Mouse (Mus musculus) heart, postnatal 0 days (tissue): Measurements from ENCODE around the gene Ncam1. TPM values are rescaled to one million over a fixed set of nuclear protein-coding genes. Genes with fewer than 3 reads are reported as not detected.

Source experiments
- ATAC-seq: fragments of 200-750 bp; cut with Nextera tagmentation; 2 replicates; pipeline ENCODE4 v1.8.0; 2017; ENCODE audit warnings: low read depth, moderate number of reproducible peaks, moderate library complexity; ENCODE audit not compliant: insufficient read depth
- DNase-seq: peaks from one replicate; pipeline ENCODE4 v3.0.0-alpha.2; 2016; ENCODE audit warnings: low spot score
- H3K27ac ChIP-seq: fragments of 300-500 bp; sonication (generic); 2 replicates; pipeline ENCODE4 v1.5.1; 2014; ENCODE audit warnings: low read depth, mild to moderate bottlenecking
- H3K27me3 ChIP-seq: fragments of 300-500 bp; sonication (generic); 2 replicates; pipeline ENCODE4 v1.6.1; 2014; ENCODE audit warnings: low read length, mixed read lengths; ENCODE audit not compliant: control insufficient read depth, insufficient read depth
- H3K36me3 ChIP-seq: fragments of 300-500 bp; sonication (generic); replicated peaks from 2 replicates; pipeline ENCODE4 v1.6.1; 2014; ENCODE audit warnings: low read length, mixed read lengths; ENCODE audit not compliant: control insufficient read depth, insufficient read depth
- H3K4me1 ChIP-seq: fragments of 300-500 bp; sonication (generic); 2 replicates; pipeline ENCODE4 v1.6.1; 2014; ENCODE audit warnings: antibody characterized with exemption; ENCODE audit not compliant: control insufficient read depth, insufficient read depth
- H3K4me2 ChIP-seq: fragments of 300-500 bp; sonication (generic); 2 replicates; pipeline ENCODE4 v1.6.1; 2014; ENCODE audit warnings: low read depth, mild to moderate bottlenecking, low read length, moderate library complexity
- H3K4me3 ChIP-seq: fragments of 300-500 bp; sonication (generic); 2 replicates; pipeline ENCODE4 v1.5.1; 2014; ENCODE audit warnings: low read depth, low read length
- H3K9ac ChIP-seq: fragments of 300-500 bp; sonication (generic); replicated peaks from 2 replicates; pipeline ENCODE4 v1.6.1; 2014; ENCODE audit warnings: low read depth, low read length, mixed read lengths
- H3K9me3 ChIP-seq: fragments of 300-500 bp; sonication (generic); replicated peaks from 2 replicates; pipeline ENCODE4 v1.6.1; 2016; ENCODE audit warnings: low read length; ENCODE audit not compliant: control insufficient read depth
- CTCF ChIP-seq: IDR thresholded peaks from 2 replicates; pipeline ENCODE4 v1.5.1; 2016; ENCODE audit warnings: antibody characterized with exemption, control low read depth, low read depth
- EP300 ChIP-seq: IDR thresholded peaks from 2 replicates; pipeline ENCODE4 v1.6.1; 2016; ENCODE audit warnings: antibody characterized with exemption, low read depth
- WGBS: fragments of 180-500 bp; shearing (Covaris S2); extraction: QIAGEN DNeasy Blood & Tissue Kit; methylation state at CpG from one replicate; pipeline ENCODE4 v1.1.7; 2014; 5-methylcytosine and 5-hydroxymethylcytosine counted together
- polyA plus RNA-seq: library from polyadenylated mRNA; unstranded; fragments of >200 nt; fragmentation: Nextera tagmentation; extraction: Ambion mirVana; gene quantifications from 2 replicates; pipeline ENCODE4 v1.2.1, GENCODE M21; 2015
- total RNA-seq: library from RNA; depleted of rRNA; stranded (reverse); fragments of >200 nt; gene quantifications from 2 replicates; pipeline ENCODE4 v1.2.3, GENCODE M21; 2014; ENCODE audit warnings: low replicate concordance

Ncam1 gene
- total and polyA plus RNA-seq, 2 experiments from 2014 or later, result 91.4 to 154 TPM

- Histone ChIP-seq H3K9ac (peak overlapping the region; percentile 31; the same call in 1 of the 2 replicates), H3K4me3 (peak overlapping the region; percentile 60), H3K9me3 (no peaks in the 10 kb centered on the region), H3K4me2 (peak overlapping the region; percentile 84), H3K36me3 (no peaks in the 10 kb centered on the region), H3K4me1 (no peaks in the 10 kb centered on the region), H3K27ac (peak overlapping the region; percentile 39; the same call in 1 of the 2 replicates), H3K27me3 (0 out of 2 replicates have a peak, but pooled peaks cover 5% of the 10 kb centered on the region)
- ATAC-seq, result peak; percentile 55
- DNase-seq, result peak; percentile 21
- TF ChIP-seq EP300 (no peak), CTCF (peak; percentile 67)
- WGBS, result 5% methylated on average over 21 of the region's 21 CpGs
Measured at GRCm38 (mm10) chr9:49485250-49485891, 313.4 kb downstream of the Ncam1 start.

DNA sequence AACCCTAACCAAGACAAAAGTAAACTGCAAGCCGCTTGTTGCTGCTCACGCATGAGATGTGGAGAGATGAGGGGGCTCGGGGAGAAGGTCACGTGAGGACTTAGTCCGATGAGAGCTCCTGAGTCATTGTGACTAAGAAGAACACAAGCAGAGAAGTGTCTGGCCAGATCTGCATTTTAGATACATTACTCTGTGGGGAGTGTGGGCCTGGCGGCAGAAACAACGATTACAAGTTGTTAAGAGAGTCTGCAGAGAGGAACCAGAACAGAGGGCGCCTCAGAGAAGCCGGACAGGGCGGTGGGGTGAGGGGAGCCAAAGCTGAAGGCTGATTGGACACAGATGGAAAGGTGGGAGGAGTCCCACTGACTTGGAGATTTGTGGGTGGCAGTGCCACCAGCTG lies 315.4 kb downstream of the Ncam1 start:
- Histone ChIP-seq H3K4me2 (no peak overlapping the region), H3K9me3 (no peaks in the 10 kb centered on the region), H3K36me3 (no peaks in the 10 kb centered on the region), H3K27me3 (no peaks in the 10 kb centered on the region), H3K4me1 (no peaks in the 10 kb centered on the region), H3K4me3 (no peak overlapping the region), H3K27ac (no peak overlapping the region), H3K9ac (no peak overlapping the region)
- DNase-seq (no peak), ATAC-seq (no peak)
- WGBS, result 40% methylated on average over 10 of the region's 10 CpGs
- TF ChIP-seq EP300 (no peak), CTCF (no peak)

- Histone ChIP-seq H3K4me2 (no peak overlapping the region), H3K9me3 (0 out of 2 replicates have a peak, but pooled peaks cover under 1% of the 10 kb centered on the region), H3K4me3 (no peak overlapping the region), H3K27ac (no peak overlapping the region), H3K9ac (no peak overlapping the region), H3K4me1 (no peaks in the 10 kb centered on the region), H3K36me3 (no peaks in the 10 kb centered on the region), H3K27me3 (no peaks in the 10 kb centered on the region)
- WGBS, result 50% methylated on average over 11 of the region's 11 CpGs
- TF ChIP-seq CTCF (no peak), EP300 (no peak)
- ATAC-seq, result no peak
- no peak for DNase-seq
Measured at GRCm38 (mm10) chr9:49472126-49472525, 326.6 kb downstream of the Ncam1 start.

DNA sequence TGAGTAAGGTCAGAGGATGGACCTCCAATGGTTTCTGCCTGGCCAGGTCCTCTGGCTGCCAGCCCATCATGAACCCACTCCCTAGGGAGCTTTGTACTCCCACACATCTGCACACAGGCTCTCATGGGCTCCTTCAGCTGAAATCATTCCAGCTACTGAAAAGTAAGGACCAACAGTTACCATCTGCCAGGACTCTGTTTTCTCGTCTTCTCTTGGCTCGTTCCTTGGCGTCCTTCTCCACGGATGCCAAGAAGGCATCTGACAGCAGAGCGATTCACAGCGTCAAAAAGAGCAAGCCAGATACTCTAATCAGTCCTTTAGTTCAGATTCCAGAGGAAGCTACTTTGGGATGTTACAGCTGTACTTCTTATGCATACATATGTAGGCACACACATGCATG lies 327.8 kb downstream of the Ncam1 start:
- ATAC-seq (no peak), DNase-seq (no peak)
- WGBS, result 70% methylated on average over 6 of the region's 6 CpGs
- TF ChIP-seq CTCF, result no peak
- TF ChIP-seq EP300, result no peak
- no peak overlapping the region for H3K4me2 ChIP-seq
- no peaks in the 10 kb centered on the region for H3K36me3 ChIP-seq
- no peak overlapping the region for H3K4me3 ChIP-seq
- no peak overlapping the region for H3K27ac ChIP-seq
- no peaks in the 10 kb centered on the region for H3K4me1 ChIP-seq
- no peaks in the 10 kb centered on the region for H3K9me3 ChIP-seq
- no peaks in the 10 kb centered on the region for H3K27me3 ChIP-seq
- H3K9ac ChIP-seq, result no peak overlapping the region

GRCm38 (mm10) chr9:49470006-49470405 lies 328.7 kb downstream of the Ncam1 start:
- H3K27ac ChIP-seq, result no peak overlapping the region
- H3K4me2 ChIP-seq, result no peak overlapping the region
- no peaks in the 10 kb centered on the region for H3K36me3 ChIP-seq
- ATAC-seq, result no peak
- WGBS, result 90% methylated on average over 19 of the region's 19 CpGs
- no peaks in the 10 kb centered on the region for H3K4me1 ChIP-seq
- H3K9ac ChIP-seq, result no peak overlapping the region
- no peak for DNase-seq
- no peaks in the 10 kb centered on the region for H3K27me3 ChIP-seq
- TF ChIP-seq CTCF (no peak), EP300 (no peak)
- H3K9me3 ChIP-seq, result no peaks in the 10 kb centered on the region
- H3K4me3 ChIP-seq, result no peak overlapping the region

DNA sequence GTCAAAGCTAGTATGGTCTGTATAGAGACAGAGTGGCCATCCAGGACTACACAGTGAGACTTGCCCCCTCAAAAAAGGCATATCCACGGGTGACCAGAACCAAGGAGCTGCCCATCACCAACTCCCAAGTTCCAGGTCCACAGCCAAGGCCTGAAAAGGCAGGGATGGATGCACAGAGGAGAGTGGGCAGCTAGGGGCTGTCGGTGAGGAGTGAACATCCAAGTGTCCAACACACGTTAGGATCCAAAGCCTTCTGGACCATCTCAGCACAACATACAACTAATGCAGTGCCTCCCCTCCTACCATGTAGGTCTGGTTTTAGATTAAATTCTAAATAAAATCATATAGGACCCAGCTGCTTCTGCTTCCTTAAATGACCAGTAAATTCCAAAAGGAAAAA lies 342.6 kb downstream of the Ncam1 start:
- WGBS, result 76% methylated on average over 3 of the region's 3 CpGs
- TF ChIP-seq EP300 (no peak), CTCF (no peak)
- no peak for ATAC-seq
- Histone ChIP-seq H3K4me1 (no peaks in the 10 kb centered on the region), H3K9me3 (0 out of 2 replicates have a peak, but pooled peaks cover 4% of the 10 kb centered on the region), H3K27ac (no peak overlapping the region), H3K9ac (no peak overlapping the region), H3K4me3 (no peak overlapping the region), H3K27me3 (no peaks in the 10 kb centered on the region), H3K36me3 (no peaks in the 10 kb centered on the region), H3K4me2 (no peak overlapping the region)
- DNase-seq, result no peak
